Mouse (Mus musculus) myocyte (in vitro differentiated cells): ENCODE data around the gene Hist1h3f. TPM values are rescaled to one million over a fixed set of nuclear protein-coding genes. Genes with fewer than 3 reads are reported as not detected.
A peak's percentile ranks its signal among the peaks of the same experiment; 100 is the strongest.
"Not testable (repeated sequence)": the region's sequence is repeated elsewhere in the genome, so short reads cannot be mapped to it uniquely, and the experiment has no call there.

Experiments used
- H3K27me3 ChIP-seq: one replicate; pipeline ENCODE4 v1.6.1; 2011; ENCODE audit not compliant: control insufficient read depth, insufficient read depth, insufficient read length
- H3K36me3 ChIP-seq: one replicate; pipeline ENCODE4 v1.6.1; 2011; ENCODE audit not compliant: control insufficient read depth, insufficient read depth
- H3K4me2 ChIP-seq: one replicate; pipeline ENCODE4 v1.6.1; 2011; ENCODE audit warnings: low read depth, control low read depth
- H3K4me3 ChIP-seq: one replicate; pipeline ENCODE4 v1.5.1; 2011; ENCODE audit warnings: mild to moderate bottlenecking, control low read depth, moderate library complexity
- H3K79me2 ChIP-seq: one replicate; pipeline ENCODE4 v1.6.1; 2011; ENCODE audit not compliant: control insufficient read depth, insufficient read depth
- H3ac ChIP-seq: one replicate; pipeline ENCODE4 v1.6.1; 2011; ENCODE audit not compliant: control insufficient read depth, insufficient read length
- CEBPB ChIP-seq: IDR thresholded peaks from 2 replicates; pipeline ENCODE4 v1.6.1; 2011; ENCODE audit warnings: mild to moderate bottlenecking, moderate library complexity; ENCODE audit not compliant: poor library complexity, insufficient read depth, severe bottlenecking
- E2F4 ChIP-seq: IDR thresholded peaks from one replicate; pipeline ENCODE4 v1.6.1; 2011; ENCODE audit warnings: mild to moderate bottlenecking, control low read depth, moderate library complexity; ENCODE audit not compliant: insufficient read depth
- MAX ChIP-seq: IDR thresholded peaks from one replicate; pipeline ENCODE4 v1.6.1; 2011; ENCODE audit warnings: low read depth, mild to moderate bottlenecking, control low read depth
- MYOD1 ChIP-seq, 3 experiments: IDR thresholded peaks; one replicate each; pipeline ENCODE4 v1.6.1; 2011; ENCODE audit warnings: control low read depth in 2 of 3, low read depth in 2 of 3, mild to moderate bottlenecking in 2 of 3, moderate library complexity in 1 of 3; ENCODE audit not compliant: insufficient read length in 2 of 3, control insufficient read depth in 1 of 3
- MYOG ChIP-seq, 3 experiments: IDR thresholded peaks; one replicate each; pipeline ENCODE4 v1.6.1; 2011; ENCODE audit warnings: control low read depth in 2 of 3, low read depth in 2 of 3, mild to moderate bottlenecking in 2 of 3; ENCODE audit not compliant: insufficient read length in 2 of 3, control insufficient read depth in 1 of 3, insufficient read depth in 1 of 3
- POLR2A ChIP-seq: IDR thresholded peaks from one replicate; pipeline ENCODE4 v1.6.1; 2011; ENCODE audit warnings: low read depth, mild to moderate bottlenecking, control low read depth, moderate library complexity; ENCODE audit not compliant: insufficient read length
- POLR2AphosphoS2 ChIP-seq: IDR thresholded peaks from one replicate; pipeline ENCODE4 v1.6.1; 2011; ENCODE audit warnings: low read depth, control low read depth; ENCODE audit not compliant: insufficient read length
- REST ChIP-seq: IDR thresholded peaks from one replicate; pipeline ENCODE4 v1.6.1; 2011; ENCODE audit warnings: mild to moderate bottlenecking, control low read depth, moderate library complexity; ENCODE audit not compliant: insufficient read depth, insufficient read length
- SRF ChIP-seq: IDR thresholded peaks from one replicate; pipeline ENCODE4 v1.6.1; 2011; ENCODE audit warnings: low read depth; ENCODE audit not compliant: control insufficient read depth, insufficient read length
- TCF12 ChIP-seq: IDR thresholded peaks from one replicate; pipeline ENCODE4 v1.6.1; 2011; ENCODE audit warnings: mild to moderate bottlenecking, control low read depth; ENCODE audit not compliant: poor library complexity, insufficient read depth, severe bottlenecking
- TCF3 ChIP-seq: IDR thresholded peaks from one replicate; pipeline ENCODE4 v1.6.1; 2011; ENCODE audit warnings: low read depth, control low read depth; ENCODE audit not compliant: insufficient read length
- USF1 ChIP-seq: IDR thresholded peaks from one replicate; pipeline ENCODE4 v1.6.1; 2011; ENCODE audit warnings: low read depth, mild to moderate bottlenecking, control low read depth, moderate library complexity
- polyA plus RNA-seq: library from polyadenylated mRNA; unstranded; fragments of >200 nt; fragmentation: generic; extraction: Trizol; gene quantifications from one replicate; pipeline ENCODE4 v1.2.1, GENCODE M21; 2012; ENCODE audit warnings: missing spikeins

Gene Hist1h3f
- polyA plus RNA-seq, 1 experiment, result 0.91 TPM

GRCm38 (mm10) chr13:23546694-23547093, 2.8 kb downstream of the Hist1h3f start:
- no peak for TF ChIP-seq TCF3
- no peak for TF ChIP-seq POLR2A
- TF ChIP-seq E2F4, result no peak
- no peak for TF ChIP-seq POLR2AphosphoS2
- TF ChIP-seq TCF12, result no peak
- TF ChIP-seq MYOG (IDR thresholded peaks at IDR 0.05; ENCODE audit: control insufficient read depth in 1 of 3, insufficient read depth in 1 of 3, insufficient read length in 2 of 3, low read depth in 2 of 3), result no peak
- no peak for TF ChIP-seq CEBPB
- TF ChIP-seq REST, result no peak
- no peaks in the 10 kb centered on the region for H3K27me3 ChIP-seq
- no peak overlapping the region for H3K4me3 ChIP-seq
- peaks cover 4% of the 10 kb centered on the region for H3K79me2 ChIP-seq
- H3ac ChIP-seq, result no peak overlapping the region
- no peaks in the 10 kb centered on the region for H3K36me3 ChIP-seq
- H3K4me2 ChIP-seq, result no peak overlapping the region

- Histone ChIP-seq H3K27me3 (no peaks in the 10 kb centered on the region), H3K4me3 (peak overlapping the region; percentile 17), H3K36me3 (no peaks in the 10 kb centered on the region), H3K79me2 (no peaks in the 10 kb centered on the region), H3K4me2 (peak overlapping the region; percentile 62), H3ac (no peak overlapping the region)
- peak; percentile 47 for TF ChIP-seq POLR2AphosphoS2
- no peak for TF ChIP-seq POLR2A
These were observed 6.9 kb downstream of the Hist1h3f start for GRCm38 (mm10) chr13:23550761-23551145.

- H3K27me3 ChIP-seq, H3ac ChIP-seq, H3K36me3 ChIP-seq, H3K79me2 ChIP-seq: not testable (repeated sequence)
- peak within 1 kb of the TSS; percentile 17 for H3K4me3 ChIP-seq
- peak within 1 kb of the TSS; percentile 62 for H3K4me2 ChIP-seq
- TF ChIP-seq SRF, result peak; percentile 41
- peak; percentile 86 for TF ChIP-seq E2F4
- TF ChIP-seq POLR2AphosphoS2, result peak; percentile 99
- TF ChIP-seq POLR2A, result peak; percentile 92
These were observed 7.4 kb downstream of the Hist1h3f start, which contains the start of gene Hist1h4f for GRCm38 (mm10) chr13:23551146-23551834. Gene Hist1h4f, minus strand, starts transcription at chr13:23551648.

- H3K36me3 ChIP-seq, result no peaks in the 10 kb centered on the region
- no peak overlapping the region for H3ac ChIP-seq
- H3K4me3 ChIP-seq, result peak overlapping the region; percentile 17
- TF ChIP-seq MYOG (IDR thresholded peaks at IDR 0.05; ENCODE audit: control insufficient read depth in 1 of 3, insufficient read depth in 1 of 3, insufficient read length in 2 of 3, low read depth in 2 of 3) (no peak), CEBPB (no peak), E2F4 (no peak), SRF (no peak), USF1 (no peak), MYOD1 (IDR thresholded peaks at IDR 0.05; ENCODE audit: control insufficient read depth in 1 of 3, insufficient read length in 2 of 3, low read depth in 2 of 3) (no peak), POLR2AphosphoS2 (no peak), TCF3 (no peak), POLR2A (no peak), MAX (no peak), REST (no peak)
- no peaks in the 10 kb centered on the region for H3K79me2 ChIP-seq
- peak overlapping the region; percentile 62 for H3K4me2 ChIP-seq
- H3K27me3 ChIP-seq, result no peaks in the 10 kb centered on the region
These were observed 8.4 kb downstream of the Hist1h3f start for GRCm38 (mm10) chr13:23551931-23552914.

GRCm38 (mm10) chr13:23552962-23553361, 9.1 kb downstream of the Hist1h3f start, which contains the start of gene Hist1h1d:
Gene Hist1h1d, plus strand, starts transcription at chr13:23553262.
- Histone ChIP-seq H3K79me2 (no peaks in the 10 kb centered on the region), H3K27me3 (no peaks in the 10 kb centered on the region), H3ac (no peak within 1 kb of the TSS), H3K36me3 (no peaks in the 10 kb centered on the region), H3K4me2 (peak within 1 kb of the TSS; percentile 96), H3K4me3 (no peak within 1 kb of the TSS)
- TF ChIP-seq MYOG (IDR thresholded peaks at IDR 0.05; ENCODE audit: control insufficient read depth in 1 of 3, insufficient read depth in 1 of 3, insufficient read length in 2 of 3, low read depth in 2 of 3) (no peak), MYOD1 (IDR thresholded peaks at IDR 0.05; ENCODE audit: control insufficient read depth in 1 of 3, insufficient read length in 2 of 3, low read depth in 2 of 3) (no peak), POLR2A (no peak), MAX (no peak), POLR2AphosphoS2 (no peak), USF1 (no peak), TCF3 (no peak), CEBPB (no peak), SRF (no peak)
